Mouse (Mus musculus) embryonic fibroblast, embryonic 13.5 days (primary cell): ENCODE results near the gene Ptger4.

Source experiments
- CTCF ChIP-seq: IDR thresholded peaks from 2 replicates; pipeline ENCODE4 v1.5.1; 2011; ENCODE audit warnings: mild to moderate bottlenecking, control low read depth, low read length, moderate library complexity, borderline replicate concordance; ENCODE audit not compliant: insufficient read depth
- POLR2A ChIP-seq: IDR thresholded peaks from 2 replicates; pipeline ENCODE4 v1.6.1; 2011; ENCODE audit warnings: low read depth, mild to moderate bottlenecking, control low read depth, low read length, moderate library complexity

GRCm38 (mm10) chr15:5278525-5278924 lies 34.5 kb upstream of the Ptger4 start:
- TF ChIP-seq POLR2A, result no peak
- no peak for TF ChIP-seq CTCF
